In the genomic region with DNA sequence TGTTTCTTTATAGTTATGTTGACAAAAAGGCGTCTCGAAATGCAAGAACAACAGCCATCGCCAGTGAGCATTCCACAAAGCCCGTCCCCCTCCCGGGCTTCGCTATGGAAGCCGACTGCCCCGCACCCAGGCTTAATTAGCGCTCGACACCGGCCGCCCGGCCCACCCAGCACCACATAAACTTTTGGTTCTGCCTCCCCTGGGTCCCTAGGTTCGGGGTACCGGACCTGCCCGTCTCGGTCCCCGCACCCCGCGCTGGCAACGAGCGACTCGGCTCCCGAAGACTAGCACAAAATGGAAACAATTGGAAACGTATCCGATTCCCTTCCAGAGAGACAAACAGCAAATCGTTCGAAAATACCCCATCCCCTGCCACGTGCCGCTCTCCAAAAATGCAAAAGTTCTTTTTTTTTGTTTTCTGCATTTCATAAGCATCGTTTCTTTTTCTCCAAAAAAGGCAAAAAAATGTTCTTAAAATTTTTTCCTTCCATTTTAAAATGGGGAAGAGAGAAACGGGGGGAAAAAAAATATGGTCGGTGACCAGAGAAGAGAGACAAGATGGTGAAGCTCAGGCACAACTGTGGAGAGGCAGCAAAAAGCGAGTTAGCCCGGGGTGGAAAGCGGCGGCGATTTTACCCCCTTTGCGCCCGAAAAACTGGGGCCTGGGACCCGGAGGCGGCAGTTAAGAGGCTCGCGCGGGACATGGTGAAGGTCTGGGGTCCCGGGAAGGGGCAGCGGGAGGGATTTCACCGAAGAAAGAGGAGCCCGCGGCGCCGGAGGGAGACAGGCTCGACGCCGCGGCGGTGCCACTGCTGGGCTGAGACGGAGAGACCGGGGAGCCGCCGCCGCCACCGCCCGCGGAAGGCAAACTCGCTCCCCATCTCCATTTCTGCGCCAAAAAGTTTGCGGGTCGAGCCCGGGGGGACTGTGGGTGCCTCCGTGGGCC, we compare ENCODE assay signal across 8 mouse cellular contexts. TPM values are rescaled to one million over a fixed set of nuclear protein-coding genes. Genes with fewer than 3 reads are reported as not detected.
A peak's percentile ranks its signal among the peaks of the same experiment; 100 is the strongest.
DNase-seq lines count a peak whose midpoint lies in the region; ATAC-seq and TF ChIP-seq lines count a peak whose summit lies in the region.

No protein-coding gene starts in this region.

- H3K9me3 ChIP-seq in forebrain, embryonic 11.5 days (ENCODE audit: control insufficient read depth, low read length) = no peaks in the 10 kb centered on the region
- no peaks in the 10 kb centered on the region for H3K9me3 ChIP-seq in heart, postnatal 0 days (replicated peaks; ENCODE audit: control insufficient read depth, low read length)
- H3K9me3 ChIP-seq in liver, embryonic 13.5 days (replicated peaks) = no peaks in the 10 kb centered on the region
- H3K9me3 ChIP-seq in stomach, embryonic 15.5 days = no peaks in the 10 kb centered on the region

- H3K27me3 ChIP-seq in forebrain, embryonic 11.5 days (ENCODE audit: control insufficient read depth, insufficient read depth, low read length) = no peaks in the 10 kb centered on the region
- H3K27me3 ChIP-seq in heart, postnatal 0 days (ENCODE audit: control insufficient read depth, insufficient read depth, low read length) = no peaks in the 10 kb centered on the region
- H3K27me3 ChIP-seq in liver, embryonic 13.5 days = no peaks in the 10 kb centered on the region
- no peaks in the 10 kb centered on the region for H3K27me3 ChIP-seq in stomach, embryonic 15.5 days (replicated peaks)

- H3K4me2 ChIP-seq in forebrain, embryonic 11.5 days (ENCODE audit: low read depth, low read length, severe bottlenecking) = peak overlapping the region; percentile 43; the same call in 1 of the 2 replicates
- peak overlapping the region; percentile 63 for H3K4me2 ChIP-seq in heart, postnatal 0 days (ENCODE audit: low read depth, low read length)
- H3K4me2 ChIP-seq in liver, embryonic 13.5 days = peak overlapping the region; percentile 62
- H3K4me2 ChIP-seq in stomach, embryonic 15.5 days = peak overlapping the region; percentile 52

- ATAC-seq in CD4-positive, CD25-positive, alpha-beta regulatory T cell, adult 4 months = peak; percentile 40
- ATAC-seq in forebrain, embryonic 11.5 days (replicated peaks; ENCODE audit: low FRiP score) = peak; percentile 45
- peak; percentile 14 for ATAC-seq in heart, postnatal 0 days (ENCODE audit: insufficient read depth, low read depth)
- ATAC-seq in liver, embryonic 13.5 days (ENCODE audit: low read depth) = peak; percentile 18
- peak; percentile 9; the same call in 1 of the 2 replicates for ATAC-seq in stomach, embryonic 15.5 days (ENCODE audit: insufficient read depth, low FRiP score, low read depth)

- peak overlapping the region; percentile 98 for H3K27ac ChIP-seq in forebrain, embryonic 11.5 days (ENCODE audit: low read depth, low read length)
- H3K27ac ChIP-seq in heart, postnatal 0 days (ENCODE audit: low read depth) = peak overlapping the region; percentile 100
- H3K27ac ChIP-seq in liver, embryonic 13.5 days = peak overlapping the region; percentile 100
- H3K27ac ChIP-seq in stomach, embryonic 15.5 days = peak overlapping the region; percentile 100

- TF ChIP-seq EP300 in heart, postnatal 0 days (IDR thresholded peaks at IDR 0.05; ENCODE audit: low read depth) = no peak

- TF ChIP-seq CTCF in heart, postnatal 0 days (IDR thresholded peaks at IDR 0.05; ENCODE audit: low read depth) = no peak

- H3K36me3 ChIP-seq in forebrain, embryonic 11.5 days (ENCODE audit: control insufficient read depth, insufficient read depth, low read length) = peaks cover 11% of the 10 kb centered on the region; the same call in 1 of the 2 replicates
- peaks cover 24% of the 10 kb centered on the region for H3K36me3 ChIP-seq in heart, postnatal 0 days (replicated peaks; ENCODE audit: control insufficient read depth, insufficient read depth, low read length)
- peaks cover 33% of the 10 kb centered on the region for H3K36me3 ChIP-seq in liver, embryonic 13.5 days
- H3K36me3 ChIP-seq in stomach, embryonic 15.5 days = peaks cover 21% of the 10 kb centered on the region

- H3K9ac ChIP-seq in forebrain, embryonic 11.5 days (ENCODE audit: low read length) = peak overlapping the region; percentile 100
- peak overlapping the region; percentile 100 for H3K9ac ChIP-seq in heart, postnatal 0 days (replicated peaks; ENCODE audit: low read depth, low read length)
- H3K9ac ChIP-seq in liver, embryonic 13.5 days = peak overlapping the region; percentile 100
- peak overlapping the region; percentile 97 for H3K9ac ChIP-seq in stomach, embryonic 15.5 days

- WGBS in forebrain, embryonic 11.5 days = under 1% methylated on average over 71 of the region's 71 CpGs
- under 1% methylated on average over 70 of the region's 71 CpGs for WGBS in heart, postnatal 0 days
- under 1% methylated on average over 71 of the region's 71 CpGs for WGBS in liver, embryonic 13.5 days (ENCODE audit: insufficient replicate concordance)
- under 1% methylated on average over 71 of the region's 71 CpGs for WGBS in stomach, embryonic 15.5 days

- H3K4me1 ChIP-seq in forebrain, embryonic 11.5 days (replicated peaks; ENCODE audit: control insufficient read depth, insufficient read depth, low read length) = peaks cover 3% of the 10 kb centered on the region; the same call in 1 of the 2 replicates
- H3K4me1 ChIP-seq in heart, postnatal 0 days (ENCODE audit: control insufficient read depth, insufficient read depth) = peaks cover 11% of the 10 kb centered on the region
- H3K4me1 ChIP-seq in liver, embryonic 13.5 days (replicated peaks) = peaks cover 65% of the 10 kb centered on the region
- H3K4me1 ChIP-seq in stomach, embryonic 15.5 days = peaks cover 18% of the 10 kb centered on the region

- DNase-seq in brain, embryonic 18.5 days (ENCODE audit: low read depth, low spot score) = peak; percentile 30
- DNase-seq in forebrain, embryonic 11.5 days (ENCODE audit: low spot score) = peak; percentile 84
- DNase-seq in heart, postnatal 0 days (ENCODE audit: low spot score) = peak; percentile 75
- DNase-seq in kidney, postnatal 25 days = peak; percentile 65 to 80
- peak; percentile 34 for DNase-seq in liver, embryonic 13.5 days
- peak; percentile 74 for DNase-seq in naive thymus-derived CD4-positive, alpha-beta T cell, adult 2 months (ENCODE audit: low read depth)

- peak overlapping the region; percentile 97 for H3K4me3 ChIP-seq in forebrain, embryonic 11.5 days (ENCODE audit: low read depth, low read length)
- peak overlapping the region; percentile 100 for H3K4me3 ChIP-seq in heart, postnatal 0 days (ENCODE audit: low read depth, low read length)
- peak overlapping the region; percentile 98 for H3K4me3 ChIP-seq in liver, embryonic 13.5 days (replicated peaks)
- H3K4me3 ChIP-seq in stomach, embryonic 15.5 days (replicated peaks) = peak overlapping the region; percentile 72

RNA-seq across cellular contexts. Expression of a gene that starts 1.0 kb away (rescaled TPM):
- polyA plus RNA-seq in CD4-positive, CD25-positive, alpha-beta regulatory T cell, adult 4 months (2017; shearing (Covaris generic)) = 100 to 1,000 TPM; 579 to 648 TPM
- 3,157 and 3,206 TPM in 2 replicates for polyA plus RNA-seq in forebrain, embryonic 11.5 days (2014; fragmentation: Nextera tagmentation; extraction: Ambion mirVana)
- 1,123 and 1,337 TPM in 2 replicates for total RNA-seq in heart, postnatal 0 days (2014; rRNA removed; ENCODE audit: low replicate concordance)
- polyA plus RNA-seq in heart, postnatal 0 days (2015; fragmentation: Nextera tagmentation; extraction: Ambion mirVana) = 1,661 and 1,734 TPM in 2 replicates
- 2,174 and 2,523 TPM in 2 replicates for polyA plus RNA-seq in liver, embryonic 13.5 days (2015; fragmentation: Nextera tagmentation; extraction: Ambion mirVana)
- 1,924 and 2,089 TPM in 2 replicates for polyA plus RNA-seq in stomach, embryonic 15.5 days (2015; fragmentation: Nextera tagmentation; extraction: Ambion mirVana)

RNA-seq across cellular contexts. Expression of a gene that starts 38.2 kb away (rescaled TPM):
- 10 to 100 TPM; 44.4 to 50.2 TPM for polyA plus RNA-seq in CD4-positive, CD25-positive, alpha-beta regulatory T cell, adult 4 months (2017; shearing (Covaris generic))
- 33.8 and 35.4 TPM in 2 replicates for polyA plus RNA-seq in forebrain, embryonic 11.5 days (2014; fragmentation: Nextera tagmentation; extraction: Ambion mirVana)
- 9.8 and 16.9 TPM in 2 replicates for total RNA-seq in heart, postnatal 0 days (2014; rRNA removed; ENCODE audit: low replicate concordance)
- 14.4 and 15.8 TPM in 2 replicates for polyA plus RNA-seq in heart, postnatal 0 days (2015; fragmentation: Nextera tagmentation; extraction: Ambion mirVana)
- 25.1 and 29.7 TPM in 2 replicates for polyA plus RNA-seq in liver, embryonic 13.5 days (2015; fragmentation: Nextera tagmentation; extraction: Ambion mirVana)
- polyA plus RNA-seq in stomach, embryonic 15.5 days (2015; fragmentation: Nextera tagmentation; extraction: Ambion mirVana) = 30.7 and 34.4 TPM in 2 replicates

Comparison
In these comparisons a context has a peak if more than half of its experiments do, and no peak if none do; other contexts are left out.
1. Peak in every context shown above with its lines: DNase-seq, ATAC-seq, H3K4me3 ChIP-seq and H3K27ac ChIP-seq.
2. DNase-seq: peak in every context shown above with its lines; median percentile 84 in forebrain, embryonic 11.5 days; 75 in heart, postnatal 0 days; 74 in naive thymus-derived CD4-positive, alpha-beta T cell, adult 2 months; 72 in kidney, postnatal 25 days; 34 in liver, embryonic 13.5 days; 30 in brain, embryonic 18.5 days.